Mouse (Mus musculus): ENCODE data around the gene Pard3b. TPM values are rescaled to one million over a fixed set of nuclear protein-coding genes. Genes with fewer than 3 reads are reported as not detected.
A peak's percentile ranks its signal among the peaks of the same experiment; 100 is the strongest.

Gene Pard3b
- polyA plus RNA-seq, 1 experiment from 2014 or later = 8.8 TPM

GRCm38 (mm10) chr1:62382807-62383514 lies 744.3 kb downstream of the Pard3b start:
- Histone ChIP-seq H3K4me3 (ENCODE audit: low read depth, low read length) (no peak overlapping the region), H3K4me1 (ENCODE audit: control insufficient read depth, insufficient read depth, low read length) (no peaks in the 10 kb centered on the region), H3K9ac (ENCODE audit: low read length) (no peak overlapping the region), H3K27ac (ENCODE audit: low read depth, low read length) (no peak overlapping the region), H3K27me3 (ENCODE audit: control insufficient read depth, insufficient read depth, low read length) (no peaks in the 10 kb centered on the region), H3K36me3 (ENCODE audit: control insufficient read depth, insufficient read depth, low read length) (no peaks in the 10 kb centered on the region), H3K9me3 (ENCODE audit: control insufficient read depth, low read length) (no peaks in the 10 kb centered on the region), H3K4me2 (no peak overlapping the region)
- 64% methylated on average over 14 of the region's 14 CpGs for WGBS
- ATAC-seq (ENCODE audit: low FRiP score) (no peak), DNase-seq (ENCODE audit: low spot score, missing footprints) (peak; percentile 68)

- H3K27ac ChIP-seq (ENCODE audit: low read depth, low read length) = no peak overlapping the region
- no peaks in the 10 kb centered on the region for H3K36me3 ChIP-seq (ENCODE audit: control insufficient read depth, insufficient read depth, low read length)
- WGBS = 82% methylated on average over 1 of the region's 1 CpGs
- H3K27me3 ChIP-seq (ENCODE audit: control insufficient read depth, insufficient read depth, low read length) = no peaks in the 10 kb centered on the region
- H3K9ac ChIP-seq (ENCODE audit: low read length) = no peak overlapping the region
- no peak overlapping the region for H3K4me2 ChIP-seq
- H3K4me1 ChIP-seq (ENCODE audit: control insufficient read depth, insufficient read depth, low read length) = no peaks in the 10 kb centered on the region
- DNase-seq (ENCODE audit: low spot score, missing footprints) (peak; percentile 80), ATAC-seq (ENCODE audit: low FRiP score) (no peak)
- no peaks in the 10 kb centered on the region for H3K9me3 ChIP-seq (ENCODE audit: control insufficient read depth, low read length)
- H3K4me3 ChIP-seq (ENCODE audit: low read depth, low read length) = no peak overlapping the region
These were observed 745.6 kb downstream of the Pard3b start for GRCm38 (mm10) chr1:62384241-62384640.

- Histone ChIP-seq H3K4me2 (no peak overlapping the region), H3K27me3 (ENCODE audit: control insufficient read depth, insufficient read depth, low read length) (no peaks in the 10 kb centered on the region), H3K9me3 (ENCODE audit: control insufficient read depth, low read length) (no peaks in the 10 kb centered on the region), H3K36me3 (ENCODE audit: control insufficient read depth, insufficient read depth, low read length) (no peaks in the 10 kb centered on the region), H3K27ac (ENCODE audit: low read depth, low read length) (no peak overlapping the region), H3K4me3 (ENCODE audit: low read depth, low read length) (no peak overlapping the region), H3K9ac (ENCODE audit: low read length) (no peak overlapping the region), H3K4me1 (ENCODE audit: control insufficient read depth, insufficient read depth, low read length) (no peaks in the 10 kb centered on the region)
- DNase-seq (ENCODE audit: low spot score, missing footprints) = peak; percentile 37
- 83% methylated on average over 4 of the region's 4 CpGs for WGBS
- ATAC-seq (ENCODE audit: low FRiP score) = no peak
These were observed 749.4 kb downstream of the Pard3b start for GRCm38 (mm10) chr1:62388013-62388412.

- Histone ChIP-seq H3K4me3 (ENCODE audit: low read depth, low read length) (no peak overlapping the region), H3K4me2 (no peak overlapping the region), H3K9ac (ENCODE audit: low read length) (no peak overlapping the region), H3K9me3 (ENCODE audit: control insufficient read depth, low read length) (no peaks in the 10 kb centered on the region), H3K27me3 (ENCODE audit: control insufficient read depth, insufficient read depth, low read length) (no peaks in the 10 kb centered on the region), H3K4me1 (ENCODE audit: control insufficient read depth, insufficient read depth, low read length) (no peaks in the 10 kb centered on the region), H3K36me3 (ENCODE audit: control insufficient read depth, insufficient read depth, low read length) (no peaks in the 10 kb centered on the region), H3K27ac (ENCODE audit: low read depth, low read length) (no peak overlapping the region)
- DNase-seq (ENCODE audit: low spot score, missing footprints) = no peak
- ATAC-seq (ENCODE audit: low FRiP score) = no peak
- WGBS = 63% methylated on average over 4 of the region's 4 CpGs
These were observed 754.2 kb downstream of the Pard3b start for GRCm38 (mm10) chr1:62392863-62393262.

GRCm38 (mm10) chr1:62394555-62394954 lies 755.9 kb downstream of the Pard3b start:
- H3K4me3 ChIP-seq (ENCODE audit: low read depth, low read length) = no peak overlapping the region
- 91% methylated on average over 3 of the region's 3 CpGs for WGBS
- H3K4me1 ChIP-seq (ENCODE audit: control insufficient read depth, insufficient read depth, low read length) = no peaks in the 10 kb centered on the region
- no peaks in the 10 kb centered on the region for H3K9me3 ChIP-seq (ENCODE audit: control insufficient read depth, low read length)
- ATAC-seq (ENCODE audit: low FRiP score) (no peak), DNase-seq (ENCODE audit: low spot score, missing footprints) (no peak)
- no peaks in the 10 kb centered on the region for H3K36me3 ChIP-seq (ENCODE audit: control insufficient read depth, insufficient read depth, low read length)
- H3K27me3 ChIP-seq (ENCODE audit: control insufficient read depth, insufficient read depth, low read length) = no peaks in the 10 kb centered on the region
- H3K9ac ChIP-seq (ENCODE audit: low read length) = no peak overlapping the region
- H3K27ac ChIP-seq (ENCODE audit: low read depth, low read length) = no peak overlapping the region
- no peak overlapping the region for H3K4me2 ChIP-seq

- H3K9me3 ChIP-seq (ENCODE audit: control insufficient read depth, low read length) = no peaks in the 10 kb centered on the region
- whole genome bisulfite sequencing = 20% methylated on average over 3 of the region's 3 CpGs
- DNase-seq (ENCODE audit: low spot score, missing footprints) = peak; percentile 37
- no peak overlapping the region for H3K9ac ChIP-seq (ENCODE audit: low read length)
- no peaks in the 10 kb centered on the region for H3K4me1 ChIP-seq (ENCODE audit: control insufficient read depth, insufficient read depth, low read length)
- no peak for ATAC-seq (ENCODE audit: low FRiP score)
- no peaks in the 10 kb centered on the region for H3K27me3 ChIP-seq (ENCODE audit: control insufficient read depth, insufficient read depth, low read length)
- H3K4me2 ChIP-seq = no peak overlapping the region
- H3K36me3 ChIP-seq (ENCODE audit: control insufficient read depth, insufficient read depth, low read length) = no peaks in the 10 kb centered on the region
- no peak overlapping the region for H3K27ac ChIP-seq (ENCODE audit: low read depth, low read length)
- H3K4me3 ChIP-seq (ENCODE audit: low read depth, low read length) = no peak overlapping the region
These were observed 759.6 kb downstream of the Pard3b start for GRCm38 (mm10) chr1:62398261-62398660.

- H3K36me3 ChIP-seq (ENCODE audit: control insufficient read depth, insufficient read depth, low read length) = no peaks in the 10 kb centered on the region
- H3K27ac ChIP-seq (ENCODE audit: low read depth, low read length) = no peak overlapping the region
- DNase-seq (ENCODE audit: low spot score, missing footprints) (no peak), ATAC-seq (ENCODE audit: low FRiP score) (no peak)
- no peaks in the 10 kb centered on the region for H3K27me3 ChIP-seq (ENCODE audit: control insufficient read depth, insufficient read depth, low read length)
- 73% methylated on average over 4 of the region's 4 CpGs for WGBS
- H3K4me2 ChIP-seq = no peak overlapping the region
- no peak overlapping the region for H3K4me3 ChIP-seq (ENCODE audit: low read depth, low read length)
- no peaks in the 10 kb centered on the region for H3K4me1 ChIP-seq (ENCODE audit: control insufficient read depth, insufficient read depth, low read length)
- H3K9me3 ChIP-seq (ENCODE audit: control insufficient read depth, low read length) = no peaks in the 10 kb centered on the region
- no peak overlapping the region for H3K9ac ChIP-seq (ENCODE audit: low read length)
These were observed 760.1 kb downstream of the Pard3b start for GRCm38 (mm10) chr1:62398738-62399137.

- no peak overlapping the region for H3K27ac ChIP-seq (ENCODE audit: low read depth, low read length)
- no peak overlapping the region for H3K9ac ChIP-seq (ENCODE audit: low read length)
- DNase-seq (ENCODE audit: low spot score, missing footprints) (no peak), ATAC-seq (ENCODE audit: low FRiP score) (no peak)
- H3K9me3 ChIP-seq (ENCODE audit: control insufficient read depth, low read length) = no peaks in the 10 kb centered on the region
- no peaks in the 10 kb centered on the region for H3K4me1 ChIP-seq (ENCODE audit: control insufficient read depth, insufficient read depth, low read length)
- WGBS = 61% methylated on average over 8 of the region's 8 CpGs
- H3K4me2 ChIP-seq = no peak overlapping the region
- no peaks in the 10 kb centered on the region for H3K27me3 ChIP-seq (ENCODE audit: control insufficient read depth, insufficient read depth, low read length)
- H3K4me3 ChIP-seq (ENCODE audit: low read depth, low read length) = no peak overlapping the region
- H3K36me3 ChIP-seq (ENCODE audit: control insufficient read depth, insufficient read depth, low read length) = no peaks in the 10 kb centered on the region
These were observed 766.4 kb downstream of the Pard3b start for GRCm38 (mm10) chr1:62405061-62405460.

- DNase-seq (ENCODE audit: low spot score, missing footprints) = no peak
- H3K27me3 ChIP-seq (ENCODE audit: control insufficient read depth, insufficient read depth, low read length) = no peaks in the 10 kb centered on the region
- H3K4me2 ChIP-seq = no peak overlapping the region
- no peak for ATAC-seq (ENCODE audit: low FRiP score)
- H3K27ac ChIP-seq (ENCODE audit: low read depth, low read length) = no peak overlapping the region
- 81% methylated on average over 2 of the region's 2 CpGs for WGBS
- no peaks in the 10 kb centered on the region for H3K4me1 ChIP-seq (ENCODE audit: control insufficient read depth, insufficient read depth, low read length)
- no peaks in the 10 kb centered on the region for H3K36me3 ChIP-seq (ENCODE audit: control insufficient read depth, insufficient read depth, low read length)
- no peak overlapping the region for H3K9ac ChIP-seq (ENCODE audit: low read length)
- H3K9me3 ChIP-seq (ENCODE audit: control insufficient read depth, low read length) = no peaks in the 10 kb centered on the region
- no peak overlapping the region for H3K4me3 ChIP-seq (ENCODE audit: low read depth, low read length)
These were observed 772.7 kb downstream of the Pard3b start for GRCm38 (mm10) chr1:62411368-62411767.

Data from midbrain, embryonic 11.5 days (tissue).